Mouse (Mus musculus) duodenum, adult 2 months (tissue): ENCODE results near the gene Apol9a. TPM values are rescaled to one million over a fixed set of nuclear protein-coding genes. Genes with fewer than 3 reads are reported as not detected.

ENCODE experiments used
- polyA plus RNA-seq: library from polyadenylated mRNA; depleted of rRNA; stranded (reverse); fragments of >200 nt; gene quantifications from 2 replicates; pipeline ENCODE4 v1.2.3, GENCODE M21; 2012; ENCODE audit warnings: low replicate concordance; rRNA removed

The Apol9a gene
- polyA plus RNA-seq, result 4.3 and 85.0 TPM in 2 replicates

DNA sequence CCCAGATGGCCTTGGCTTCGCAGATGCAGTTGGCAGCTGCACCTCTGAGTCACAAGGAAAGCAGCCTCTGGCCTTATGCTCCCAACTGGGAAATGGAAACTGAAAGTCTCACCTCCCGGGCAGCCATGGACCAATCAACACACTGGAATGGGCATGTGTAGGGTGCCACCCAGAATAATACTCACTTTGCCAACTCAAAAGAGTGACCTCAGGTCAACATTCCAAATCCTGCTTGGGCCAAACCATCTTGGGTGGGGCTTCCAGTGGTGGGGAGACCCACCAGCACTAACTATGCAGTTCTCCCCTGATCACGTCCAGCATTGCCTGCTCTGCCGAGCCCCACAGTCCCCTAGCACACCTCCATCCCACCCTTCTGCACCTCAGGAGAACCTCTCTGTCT, at the start of gene Apol9a:
TSS of gene Apol9a (minus strand) at position 101 of the 400 bp plus-strand sequence.

DNA sequence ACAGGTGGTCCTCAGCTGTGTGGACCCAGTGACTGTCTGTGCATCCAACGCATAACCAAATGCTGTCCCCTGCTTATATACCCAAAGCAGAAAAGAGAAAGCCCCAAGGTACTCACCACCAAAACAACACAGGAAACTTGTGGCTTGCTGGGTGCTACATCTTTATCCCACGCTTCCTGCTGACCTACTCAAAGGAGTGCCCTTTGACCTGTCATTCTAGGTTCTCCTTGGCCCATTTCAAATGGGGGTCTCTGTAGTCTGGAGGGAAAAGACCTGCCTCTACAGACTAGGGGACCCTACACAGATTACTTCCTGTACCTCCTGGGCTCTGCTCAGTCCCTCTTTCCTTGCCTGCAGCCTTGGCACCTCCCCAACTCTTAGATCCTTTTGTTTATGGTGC, 36.5 kb upstream of the Apol9a start, which contains the start of gene Apol7b:
TSS of gene Apol7b (minus strand) at position 101 of the 400 bp plus-strand sequence.

DNA sequence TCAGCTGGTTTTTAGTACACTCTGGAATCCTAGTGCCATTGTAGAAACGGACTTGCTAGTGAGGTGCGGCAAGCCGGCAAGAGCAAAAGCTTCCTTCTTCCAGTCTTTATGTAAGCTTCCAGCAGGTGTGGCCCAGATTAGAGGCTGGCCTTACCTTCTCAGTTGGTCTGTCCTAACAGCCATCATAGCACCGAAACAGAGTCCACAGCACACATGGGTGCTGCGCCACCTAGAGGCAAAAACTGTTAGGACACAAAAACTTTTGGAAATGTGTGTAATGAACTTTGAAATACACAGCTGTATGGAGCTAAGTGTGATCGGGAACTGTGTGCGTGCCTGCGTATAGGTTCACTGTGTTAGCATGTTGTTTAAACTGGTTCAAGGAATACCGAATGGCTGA, 11.9 kb downstream of the Apol9a start, which contains the start of gene Apol7a:
TSS of gene Apol7a (minus strand) at position 84 of the 400 bp plus-strand sequence.

Other genes with a start within 250 kb of the Apol9a start
- gene Rbfox2, start 104.1 kb downstream of the Apol9a start, polyA plus RNA-seq, result 20.8 and 29.1 TPM in 2 replicates
- 17.9 and 52.2 TPM in 2 replicates for gene Apol7a, start 12.0 kb downstream of the Apol9a start, polyA plus RNA-seq
- 0.20 and 1.3 TPM in 2 replicates for gene Apol7b, start 36.4 kb upstream of the Apol9a start, polyA plus RNA-seq
- gene Apol10a, start 65.9 kb upstream of the Apol9a start, polyA plus RNA-seq, result 7.2 and 24.6 TPM in 2 replicates
- 0.06 TPM in 1 of 2 replicates, not detected in the other for gene Apol11a, start 97.1 kb upstream of the Apol9a start, polyA plus RNA-seq
- 8.3 and 13.9 TPM in 2 replicates for gene Apol7c, start 122.2 kb upstream of the Apol9a start, polyA plus RNA-seq
- not detected in 2 replicates for gene 1700025B11Rik, start 150.8 kb upstream of the Apol9a start, polyA plus RNA-seq
- 0.06 and 0.13 TPM in 2 replicates for gene Apol10b, start 185.0 kb upstream of the Apol9a start, polyA plus RNA-seq
- gene Gm36245, start 188.1 kb upstream of the Apol9a start, polyA plus RNA-seq, result not detected in 2 replicates
- not detected in 2 replicates for gene Apol11b, start 232.2 kb upstream of the Apol9a start, polyA plus RNA-seq